In genomic region chr1:86239871-86240270, GRCm38 (mm10) we compare ENCODE assay signal across 23 mouse cellular contexts.
DNase-seq lines count a peak whose midpoint lies in the region; ATAC-seq and TF ChIP-seq lines count a peak whose summit lies in the region.
"Had no signal": no experiment of that assay in that cellular context is flagged by ENCODE, and none has a peak within 500 bp of the region (broad histone marks: within the 10 kb centered on the region; RNA-seq: fewer than 3 reads in every experiment).

No protein-coding gene starts in this region.

- H3K27me3 ChIP-seq in embryonic facial prominence, embryonic 12.5 days: no peaks in the 10 kb centered on the region
- H3K27me3 ChIP-seq in embryonic facial prominence, embryonic 10.5 days (replicated peaks; ENCODE audit: low read depth, poor library complexity, severe bottlenecking): no peaks in the 10 kb centered on the region
- H3K27me3 ChIP-seq in limb, embryonic 12.5 days: no peaks in the 10 kb centered on the region
- no peaks in the 10 kb centered on the region for H3K27me3 ChIP-seq in limb, embryonic 10.5 days (ENCODE audit: low read depth, poor library complexity, severe bottlenecking)
- H3K27me3 ChIP-seq: embryonic facial prominence, embryonic 13.5 days; forebrain, embryonic 12.5 days; heart, embryonic 13.5 days had no signal

- H3K4me1 ChIP-seq in embryonic facial prominence, embryonic 12.5 days: peaks cover 15% of the 10 kb centered on the region
- peaks cover 25% of the 10 kb centered on the region for H3K4me1 ChIP-seq in embryonic facial prominence, embryonic 10.5 days
- peaks cover 19% of the 10 kb centered on the region; the same call in 1 of the 2 replicates for H3K4me1 ChIP-seq in limb, embryonic 12.5 days (replicated peaks)
- H3K4me1 ChIP-seq in limb, embryonic 10.5 days: peaks cover 4% of the 10 kb centered on the region; the same call in 1 of the 2 replicates
- H3K4me1 ChIP-seq: forebrain, embryonic 12.5 days had no signal

- H3K4me2 ChIP-seq in embryonic facial prominence, embryonic 12.5 days (replicated peaks): no peak overlapping the region
- no peak overlapping the region for H3K4me2 ChIP-seq in limb, embryonic 12.5 days
- H3K4me2 ChIP-seq: embryonic facial prominence, embryonic 13.5 days; forebrain, embryonic 12.5 days; heart, embryonic 13.5 days had no signal

- TF ChIP-seq CTCF in gastrocnemius, adult 2 months (IDR thresholded peaks at IDR 0.05): no peak

- H3K9me3 ChIP-seq in embryonic facial prominence, embryonic 12.5 days: no peaks in the 10 kb centered on the region
- no peaks in the 10 kb centered on the region for H3K9me3 ChIP-seq in embryonic facial prominence, embryonic 10.5 days
- no peaks in the 10 kb centered on the region for H3K9me3 ChIP-seq in limb, embryonic 12.5 days
- H3K9me3 ChIP-seq in limb, embryonic 10.5 days (replicated peaks): no peaks in the 10 kb centered on the region
- H3K9me3 ChIP-seq: embryonic facial prominence, embryonic 13.5 days; forebrain, embryonic 12.5 days; G1E; heart, embryonic 13.5 days had no signal

- ATAC-seq in cerebellum, adult (ENCODE audit: insufficient number of reproducible peaks, low FRiP score, low TSS enrichment): peak; percentile 51; the same call in 1 of the 2 replicates
- no peak for ATAC-seq in embryonic facial prominence, embryonic 12.5 days (ENCODE audit: insufficient number of reproducible peaks, insufficient read depth, low FRiP score, low TSS enrichment)
- no peak for ATAC-seq in limb, embryonic 12.5 days (ENCODE audit: insufficient number of reproducible peaks, insufficient read depth, low FRiP score, low TSS enrichment, low read depth)
- ATAC-seq: CD4-positive, CD25-positive, alpha-beta regulatory T cell, adult 4 months; forebrain, embryonic 16.5 days had no signal

- 78% methylated on average over 6 of the region's 6 CpGs for WGBS in embryonic facial prominence, embryonic 12.5 days
- WGBS in embryonic facial prominence, embryonic 10.5 days: 81% methylated on average over 6 of the region's 6 CpGs
- 84% methylated on average over 6 of the region's 6 CpGs for WGBS in limb, embryonic 12.5 days
- 85% methylated on average over 6 of the region's 6 CpGs for WGBS in limb, embryonic 10.5 days

- no peak overlapping the region for H3K9ac ChIP-seq in embryonic facial prominence, embryonic 12.5 days
- H3K9ac ChIP-seq in limb, embryonic 12.5 days (replicated peaks): no peak overlapping the region
- H3K9ac ChIP-seq: forebrain, embryonic 12.5 days; heart, embryonic 13.5 days had no signal

- no peak overlapping the region for H3K4me3 ChIP-seq in embryonic facial prominence, embryonic 12.5 days
- no peak overlapping the region for H3K4me3 ChIP-seq in embryonic facial prominence, embryonic 10.5 days
- no peak overlapping the region for H3K4me3 ChIP-seq in limb, embryonic 12.5 days (replicated peaks)
- H3K4me3 ChIP-seq in limb, embryonic 10.5 days: no peak overlapping the region
- H3K4me3 ChIP-seq in gastrocnemius, adult 2 months: no peak overlapping the region
- H3K4me3 ChIP-seq: embryonic facial prominence, embryonic 13.5 days; forebrain, embryonic 12.5 days; heart, embryonic 13.5 days had no signal

- intact Hi-C loops in gastrocnemius, adult 2 months (cut with DNase I): no loop called here

- no peaks in the 10 kb centered on the region for H3K36me3 ChIP-seq in embryonic facial prominence, embryonic 12.5 days
- peaks cover 7% of the 10 kb centered on the region for H3K36me3 ChIP-seq in embryonic facial prominence, embryonic 10.5 days (replicated peaks)
- no peaks in the 10 kb centered on the region for H3K36me3 ChIP-seq in limb, embryonic 12.5 days
- no peaks in the 10 kb centered on the region for H3K36me3 ChIP-seq in limb, embryonic 10.5 days
- H3K36me3 ChIP-seq: forebrain, embryonic 12.5 days; heart, embryonic 13.5 days had no signal

- DNase-seq in cerebellum, adult 8-10 months: no peak
- DNase-seq in embryonic facial prominence, embryonic 10.5 days (ENCODE audit: low spot score): no peak
- no peak for DNase-seq in limb, embryonic 10.5 days (ENCODE audit: low spot score)
- no peak for DNase-seq in kidney, postnatal 25 days
- DNase-seq in gastrocnemius, adult 2 months: no peak
- DNase-seq: adrenal gland, adult 8-10 months; adrenal gland, postnatal 36 days; B cell, adult 2 months; embryo, embryonic 11 days; gastrocnemius, postnatal 36 days; heart, adult 11 months; heart, postnatal 36 days; kidney, adult 11 months had no signal

- H3K27ac ChIP-seq in embryonic facial prominence, embryonic 12.5 days: 0 out of 2 replicates have a peak overlapping the region, but pooled peaks have one; percentile 38
- H3K27ac ChIP-seq in embryonic facial prominence, embryonic 10.5 days (replicated peaks): no peak overlapping the region
- peak overlapping the region; percentile 51; the same call in 1 of the 2 replicates for H3K27ac ChIP-seq in limb, embryonic 12.5 days
- no peak overlapping the region for H3K27ac ChIP-seq in limb, embryonic 10.5 days
- no peak overlapping the region for H3K27ac ChIP-seq in gastrocnemius, adult 2 months
- H3K27ac ChIP-seq: forebrain, embryonic 12.5 days; heart, embryonic 13.5 days; hindbrain, postnatal 0 days had no signal

Comparison
In these comparisons a context has a peak if more than half of its experiments do, and no peak if none do; other contexts are left out.
1. H3K27ac ChIP-seq: peak in embryonic facial prominence, embryonic 12.5 days (single experiment) and limb, embryonic 12.5 days (single experiment); none in embryonic facial prominence, embryonic 10.5 days (single experiment), limb, embryonic 10.5 days (single experiment) and gastrocnemius, adult 2 months (single experiment).